Mouse (Mus musculus) left cerebral cortex, postnatal 25 days (tissue): ENCODE results near the gene Arhgap44. TPM values are rescaled to one million over a fixed set of nuclear protein-coding genes. Genes with fewer than 3 reads are reported as not detected.

Source experiments
- DNase-seq, 2 experiments: peaks; one replicate each; pipeline ENCODE4 v3.0.0; 2022; ENCODE audit warnings: low spot score in 2 of 2, mixed read lengths in 1 of 2
- intact Hi-C: fragments of 180-260 bp; cut with DNase I; formaldehyde crosslinking; loops from one replicate; pipeline ENCODE4 v1.15.1; 2025
- total RNA-seq, 2 experiments: library from RNA; stranded (reverse); gene quantifications; 2 replicates each; pipeline ENCODE4 v1.2.3; 2021

Gene Arhgap44
- total RNA-seq: 100 to 1,000 TPM; 148 to 149 TPM

DNA sequence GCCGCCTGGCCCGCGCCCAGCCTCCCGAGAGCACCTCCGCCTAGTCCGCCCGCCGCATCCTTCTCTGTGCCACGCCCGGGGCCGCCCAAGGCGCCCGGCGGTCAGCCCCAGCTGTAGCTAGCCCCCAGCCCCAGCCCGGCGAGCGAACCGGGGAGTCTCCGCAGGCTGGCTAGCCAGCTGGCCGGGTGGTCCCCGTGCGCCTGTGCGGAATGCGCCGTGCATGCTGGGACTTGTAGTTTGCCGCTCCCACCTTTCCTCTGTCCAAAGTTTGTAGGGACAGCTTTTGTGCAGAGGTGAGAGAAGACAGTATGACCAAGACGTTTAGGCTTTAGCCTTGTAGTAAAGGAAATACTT lies at the start of gene Arhgap44:
Arhgap44 (minus strand) TSS at position 195 of the 354 bp plus-strand sequence.
- DNase-seq: peak; percentile 76 to 81
- intact Hi-C loops: no loop called here

DNA sequence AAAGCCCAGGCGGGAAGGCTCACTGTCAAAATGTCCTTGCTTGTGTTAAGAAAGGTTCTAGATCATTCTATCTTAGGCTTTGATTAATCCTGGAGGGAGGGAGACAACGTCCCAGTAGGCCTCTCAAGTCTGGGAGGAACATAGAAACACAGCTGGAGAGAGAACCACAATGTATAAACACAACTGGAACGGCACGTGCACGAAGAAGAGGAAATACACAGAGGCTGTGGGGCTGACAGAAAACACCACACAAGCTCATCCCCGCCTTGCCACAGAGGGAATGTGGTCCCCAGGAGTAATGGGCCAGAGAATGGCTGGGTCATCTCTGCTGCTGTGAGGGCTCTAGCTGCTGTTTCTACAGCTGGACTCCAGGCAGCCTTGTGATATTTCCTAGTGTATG lies 48.9 kb upstream of the Arhgap44 start:
- intact Hi-C loops: no loop called here
- DNase-seq: no peak

DNA sequence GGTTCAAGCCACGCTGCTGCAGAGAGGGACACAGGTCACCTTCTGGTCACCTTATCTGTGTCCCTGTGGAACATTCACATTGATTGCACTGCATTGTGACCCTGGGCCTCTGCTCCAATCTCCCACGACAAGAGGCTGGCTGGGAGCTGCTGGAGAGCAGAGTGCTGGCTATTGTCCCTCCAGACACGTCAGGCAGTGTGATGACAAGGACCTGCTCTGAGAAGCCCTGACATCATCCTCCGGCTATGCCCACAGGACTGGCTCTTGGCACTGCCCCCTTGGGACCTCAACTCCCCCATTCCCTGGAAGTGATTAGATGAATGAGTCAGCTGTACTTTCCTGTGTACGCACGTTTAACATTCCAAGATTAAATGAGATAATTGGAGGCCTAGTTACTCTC lies 46.7 kb upstream of the Arhgap44 start:
- DNase-seq: no peak
- intact Hi-C loops: no loop called here

DNA sequence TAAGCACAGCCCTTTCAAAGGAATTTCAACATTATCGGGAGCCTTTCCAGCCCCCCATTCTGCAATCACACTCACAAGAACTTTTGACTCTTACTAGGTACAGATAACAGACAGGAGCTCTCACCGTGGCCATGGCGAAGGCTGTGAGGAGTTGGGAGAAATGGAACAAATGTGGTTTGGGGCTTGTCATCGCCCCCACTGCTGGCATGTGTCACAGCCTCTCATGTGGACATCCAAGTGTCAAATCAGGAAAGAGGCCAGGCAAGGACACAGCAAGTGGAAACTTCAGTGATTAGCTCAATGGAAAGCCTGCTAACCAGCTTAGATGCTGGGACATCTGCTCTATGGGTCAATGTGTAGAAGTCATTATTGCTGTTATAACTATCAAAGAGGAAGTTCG lies 42.5 kb upstream of the Arhgap44 start:
- no peak for DNase-seq
- intact Hi-C loops: no loop called here

DNA sequence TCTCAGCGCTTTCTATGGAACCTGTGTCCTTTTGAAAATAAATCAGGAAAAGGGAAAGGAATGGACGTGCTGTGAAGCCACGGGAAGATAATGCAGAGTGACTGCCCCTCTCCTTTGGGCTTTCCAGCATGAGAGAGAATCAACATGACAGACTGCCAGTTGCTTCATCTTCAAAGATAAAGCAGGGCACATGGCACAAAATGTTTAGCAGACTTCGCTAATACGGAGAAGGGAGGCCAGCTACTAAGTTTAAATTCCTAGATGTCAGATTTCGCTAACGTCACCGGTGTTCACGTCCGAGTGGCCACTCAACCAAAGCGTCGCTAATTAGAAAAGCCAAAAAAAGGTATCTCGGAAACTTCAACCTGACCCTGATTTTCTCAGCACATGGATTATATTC lies 41.9 kb upstream of the Arhgap44 start:
- intact Hi-C loops: loop anchor here (5.0 kb wide), 1 partner anchor 63 kb away; the partner anchor contains the start of gene Myocd
- DNase-seq: no peak

DNA sequence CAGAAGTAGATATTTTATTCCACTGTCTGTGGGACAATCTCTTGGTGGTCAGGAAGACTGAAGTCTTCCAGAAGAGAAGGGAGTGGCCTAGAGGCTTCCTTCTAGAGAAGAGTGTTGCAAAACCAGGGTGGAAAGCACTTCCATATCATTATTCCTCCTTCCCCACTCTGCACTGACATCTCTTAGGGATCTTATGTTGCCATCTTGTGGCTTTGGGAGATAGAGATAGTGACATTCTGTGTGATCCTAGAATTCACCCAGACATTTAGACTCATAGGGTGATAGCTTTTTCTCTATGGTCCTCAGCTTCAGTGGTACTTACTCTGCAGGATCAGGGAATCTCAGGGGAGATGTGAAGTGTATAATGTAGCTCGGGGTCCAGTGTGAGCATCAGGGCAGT lies 40.3 kb upstream of the Arhgap44 start:
- intact Hi-C loops: loop anchor here (5.0 kb wide), 1 partner anchor 64 kb away; the partner anchor contains the start of gene Myocd

DNA sequence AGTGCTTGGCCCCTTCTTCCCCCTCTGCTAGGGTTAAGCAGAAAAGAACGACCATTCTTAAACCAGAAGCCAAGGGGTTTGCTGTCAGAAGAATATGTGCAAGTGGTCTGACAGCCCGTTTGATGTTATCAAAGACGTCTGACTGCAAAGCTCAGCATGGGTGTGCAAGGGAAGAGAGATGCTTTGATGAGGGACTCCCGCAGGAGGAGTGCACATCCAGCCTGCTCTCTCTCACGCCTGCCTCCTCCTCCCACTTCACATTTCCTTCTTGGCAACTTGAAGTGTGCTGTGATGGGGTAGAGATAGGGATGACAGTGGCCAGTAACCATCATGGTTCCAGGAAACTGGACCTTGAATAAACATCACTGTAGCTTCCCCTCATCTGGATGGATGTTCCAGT lies 39.5 kb upstream of the Arhgap44 start:
- no peak for DNase-seq
- intact Hi-C loops: loop anchor here (5.0 kb wide), 1 partner anchor 65 kb away; the partner anchor contains the start of gene Myocd

More for the DNA sequence above, 40.3 kb upstream of the Arhgap44 start:
- peak in 1 of 2 experiments; percentile 12 for DNase-seq

DNA sequence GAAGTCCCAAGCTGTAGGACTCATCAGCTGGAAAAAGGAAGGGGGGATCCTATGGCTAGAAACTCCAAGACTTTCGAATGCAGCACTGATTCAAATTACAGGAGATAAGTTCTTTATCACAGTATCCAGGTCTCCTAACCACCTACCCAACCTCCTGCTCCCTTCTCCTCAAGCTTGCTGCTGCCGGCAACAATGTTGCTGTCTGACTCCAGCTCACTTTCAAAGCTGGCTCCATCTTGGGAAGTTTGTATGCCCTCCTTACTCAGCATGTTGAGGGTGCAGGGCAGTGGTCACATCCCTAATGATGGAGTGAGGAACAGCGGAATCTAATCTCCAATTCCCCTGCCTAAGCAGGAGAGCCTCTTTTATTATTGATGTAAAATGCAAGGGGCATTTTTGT lies 35.3 kb upstream of the Arhgap44 start:
- DNase-seq: no peak
- intact Hi-C loops: loop anchor here (10.0 kb wide), 1 partner anchor 337 kb away; no protein-coding TSS in a partner anchor

DNA sequence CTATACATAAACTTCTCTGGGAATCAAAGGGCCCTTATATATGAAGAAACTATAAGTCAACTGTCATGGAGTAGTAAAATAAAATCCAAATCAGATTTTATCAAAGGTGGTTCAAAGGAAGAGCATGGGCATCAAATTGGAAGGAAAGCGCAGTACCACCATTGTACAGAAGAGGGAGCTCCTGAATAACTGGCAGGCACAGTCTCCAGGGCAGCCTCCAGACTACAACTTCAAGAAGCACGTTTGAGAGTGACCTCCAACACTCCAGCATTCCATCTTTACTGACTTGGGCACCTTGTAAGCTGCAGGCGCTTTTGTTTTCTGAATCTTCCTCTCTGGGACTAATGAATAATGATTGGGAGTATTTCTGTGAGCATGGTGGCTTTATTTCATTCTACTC lies 34.5 kb upstream of the Arhgap44 start:
- intact Hi-C loops: loop anchor here (10.0 kb wide), 1 partner anchor 338 kb away; no protein-coding TSS in a partner anchor
- peak; percentile 76 to 84 for DNase-seq

DNA sequence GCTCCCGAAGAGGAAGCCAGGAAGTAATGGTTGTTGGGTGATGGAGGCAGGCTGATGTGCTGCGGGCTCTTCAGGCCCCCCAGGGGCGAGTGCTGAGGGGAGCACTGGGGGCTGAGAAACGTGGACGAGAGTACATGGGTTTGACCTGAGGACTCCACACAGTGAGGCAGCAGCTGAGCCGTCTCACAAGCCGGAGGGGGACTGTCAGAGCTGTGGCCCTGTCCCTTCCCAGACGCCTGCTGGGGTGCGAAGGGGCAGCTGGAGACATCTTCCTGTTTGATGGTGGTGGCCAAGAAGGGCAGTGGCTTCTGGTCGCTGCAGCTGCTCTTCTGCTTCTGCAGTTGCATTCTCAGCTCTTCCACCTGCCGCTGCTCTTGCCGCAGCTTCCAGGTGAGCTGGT lies 24.2 kb upstream of the Arhgap44 start:
- no peak for DNase-seq
- intact Hi-C loops: no loop called here

DNA sequence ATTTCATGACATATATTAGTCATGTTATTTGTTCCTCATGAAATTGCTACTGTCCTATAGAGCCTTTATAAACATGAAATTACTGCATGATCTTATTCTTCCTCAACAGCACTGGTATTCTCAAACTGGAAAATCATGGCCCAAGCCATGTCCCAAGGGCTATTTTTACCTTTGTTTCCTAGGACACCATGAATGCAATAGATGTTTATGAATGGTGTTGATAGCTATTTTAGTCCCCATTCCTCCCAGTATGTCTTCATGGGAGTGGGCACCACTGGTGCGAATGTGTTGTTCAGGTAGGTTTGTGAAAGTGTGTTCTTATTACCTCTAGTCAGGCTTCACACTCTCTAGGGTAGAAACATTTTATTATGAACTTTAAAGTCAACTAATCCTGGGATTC lies 22.4 kb upstream of the Arhgap44 start:
- no peak for DNase-seq
- intact Hi-C loops: no loop called here

DNA sequence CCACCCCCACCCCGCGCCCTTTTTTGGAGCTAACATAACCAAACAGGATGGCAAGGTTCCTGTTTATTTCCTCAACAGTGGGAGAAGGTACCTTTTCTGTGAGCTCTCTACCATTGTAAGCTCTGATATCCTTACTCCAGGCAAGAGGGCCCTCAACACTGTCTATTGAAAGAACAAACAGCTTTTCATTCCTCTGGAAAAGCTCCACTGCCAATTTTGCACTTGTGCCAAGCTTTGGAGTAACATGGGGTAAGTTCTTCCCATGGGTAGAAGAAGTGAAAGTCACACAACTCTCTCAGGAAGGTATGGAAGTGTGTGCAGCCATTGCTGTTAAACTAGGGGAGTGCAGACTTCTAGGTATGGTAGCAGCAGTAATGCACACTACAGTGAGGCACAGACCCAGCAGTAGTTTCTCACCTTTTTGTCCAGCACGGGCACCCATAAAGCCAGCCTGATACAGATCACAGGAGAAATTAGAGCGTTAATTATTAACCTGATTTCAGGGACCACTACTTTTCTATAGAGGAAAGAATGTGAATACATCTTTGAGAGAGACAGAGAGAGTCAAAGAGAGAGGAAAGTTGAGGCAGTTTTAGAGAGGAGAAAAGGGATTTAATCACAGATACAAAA lies 7.5 kb upstream of the Arhgap44 start:
- no peak for DNase-seq
- intact Hi-C loops: no loop called here

DNA sequence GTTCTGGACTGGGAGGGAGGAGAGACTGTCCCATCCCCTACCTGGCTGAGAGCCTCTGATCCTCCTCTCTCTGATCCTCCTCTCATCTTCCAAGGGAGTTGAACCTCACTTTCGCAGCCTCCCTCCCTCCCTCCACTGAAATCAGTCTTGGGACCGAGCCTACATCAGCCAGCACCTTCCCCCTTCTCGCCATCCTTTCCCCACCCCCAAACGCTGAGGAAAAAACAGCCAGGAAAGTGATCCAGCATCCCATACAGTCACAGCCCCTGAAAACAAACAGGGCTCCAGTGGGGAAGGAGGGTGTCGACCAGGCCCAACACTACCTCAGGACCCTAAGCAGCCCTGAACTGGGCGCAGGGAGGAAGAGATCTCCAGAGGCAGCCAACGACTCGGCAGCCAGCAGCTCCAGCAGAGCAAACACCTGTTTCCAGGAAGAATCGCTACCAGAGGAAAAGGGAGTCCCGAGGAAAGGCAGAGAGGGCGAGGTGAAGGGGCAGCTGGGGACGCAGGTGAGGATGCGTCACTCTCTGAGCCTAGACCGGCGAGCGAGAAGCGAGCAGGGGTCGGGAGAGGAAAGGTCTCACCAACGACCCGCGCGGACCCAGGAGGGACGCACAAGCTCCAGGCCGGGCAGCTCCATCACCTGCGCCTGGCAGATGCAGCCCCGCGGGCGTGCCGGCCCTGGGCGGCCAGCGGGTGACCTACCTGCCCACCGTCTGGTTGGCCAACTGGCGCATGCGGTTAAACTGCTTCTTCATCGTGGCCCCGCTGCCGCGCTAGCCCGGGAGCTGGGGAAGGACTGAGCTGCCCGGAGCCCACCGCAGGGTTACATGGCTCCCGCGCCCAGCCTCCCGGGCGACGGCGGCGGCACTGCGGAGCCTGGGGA lies 637 bp downstream of the Arhgap44 start:
- intact Hi-C loops: loop anchor here (1.0 to 2.0 kb wide), 3 partner anchors 25 to 103 kb away; no protein-coding TSS in a partner anchor
- peak; percentile 18 to 30 for DNase-seq

DNA sequence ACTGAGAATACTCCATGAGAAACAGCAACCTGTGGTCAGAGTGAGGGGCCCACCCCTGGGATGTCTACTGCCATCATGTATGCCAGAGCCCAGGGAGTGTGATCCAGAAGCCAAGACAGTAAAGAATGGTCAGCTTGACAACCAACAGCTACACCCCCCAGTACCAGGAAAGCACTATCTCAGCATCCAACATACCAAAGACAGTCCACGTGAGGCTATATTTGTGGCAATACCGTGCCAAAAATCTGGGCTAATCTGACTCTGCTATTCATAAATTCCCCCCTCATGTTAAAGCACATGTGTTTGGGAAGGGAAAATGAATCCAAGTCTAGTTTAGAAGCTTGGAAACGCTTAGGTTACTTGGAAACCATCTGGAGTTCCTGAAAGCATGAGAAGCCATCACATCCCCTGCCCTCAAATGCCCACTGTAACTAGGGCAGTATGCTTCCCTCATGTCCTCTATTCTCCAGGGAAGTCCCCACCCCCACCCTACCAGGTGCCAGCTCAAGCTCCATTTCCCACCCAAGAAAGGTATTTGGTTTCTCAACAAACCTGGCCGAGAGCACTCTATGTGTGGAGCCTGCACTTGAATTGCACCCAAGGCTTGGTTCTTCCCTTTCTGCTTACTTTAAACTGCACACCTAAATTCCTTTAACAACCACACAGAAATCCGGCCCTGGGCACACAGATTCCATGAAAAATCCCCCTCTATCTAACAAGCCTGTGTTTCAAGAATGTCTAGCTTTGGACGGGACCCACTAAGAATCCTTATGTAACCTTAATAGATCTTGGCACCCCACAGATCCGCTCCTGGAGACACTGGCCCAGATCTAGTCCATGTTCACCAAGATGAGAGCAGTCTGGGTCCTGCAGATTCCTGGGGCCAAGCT lies 1.5 kb downstream of the Arhgap44 start:
- DNase-seq: peak; percentile 31 to 67
- intact Hi-C loops: loop anchor here (1.0 to 2.0 kb wide), 3 partner anchors 24 to 102 kb away; no protein-coding TSS in a partner anchor

DNA sequence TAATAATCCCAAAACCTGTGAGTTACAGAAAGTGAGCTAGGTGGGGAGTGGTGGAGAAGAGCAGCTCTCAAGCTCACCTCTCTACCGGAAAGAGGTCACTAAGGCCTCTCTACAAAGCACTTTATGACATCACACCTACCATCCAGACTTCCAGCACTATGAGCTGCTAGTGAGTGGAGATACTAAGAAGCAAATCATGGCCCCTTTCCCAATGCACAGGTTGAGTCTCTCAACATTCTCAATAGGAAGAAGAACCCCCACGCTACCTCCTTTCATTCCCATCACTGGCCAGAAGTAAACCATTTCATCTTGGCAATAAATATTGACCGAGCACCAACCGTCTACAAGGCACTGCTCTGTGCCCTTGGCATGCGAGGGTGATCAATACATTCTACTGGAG lies 3.0 kb downstream of the Arhgap44 start, which contains the start of gene 1700086D15Rik:
1700086D15Rik (minus strand) TSS at position 101 of the 400 bp plus-strand sequence.
- no peak for DNase-seq
- intact Hi-C loops: loop anchor here (2.0 to 5.0 kb wide), 3 partner anchors 57 to 101 kb away; no protein-coding TSS in a partner anchor

DNA sequence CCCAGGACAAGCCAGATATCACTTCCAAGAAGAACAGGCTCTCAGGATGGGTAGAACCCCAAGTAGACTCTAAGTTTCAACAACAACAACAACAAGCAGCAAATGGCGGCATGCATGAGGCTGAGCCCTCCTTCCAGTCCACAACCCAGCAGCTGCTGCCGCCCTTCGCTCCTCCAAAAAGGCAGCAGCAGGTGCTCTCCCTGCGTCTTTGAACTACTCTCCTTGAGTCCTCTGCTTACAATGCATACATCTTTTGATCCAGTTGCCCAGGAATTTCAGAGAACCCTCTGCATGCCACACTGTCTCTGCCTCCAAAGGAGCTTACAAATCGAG lies 4.1 kb downstream of the Arhgap44 start:
- no peak for DNase-seq
- intact Hi-C loops: loop anchor here (5.0 kb wide), 1 partner anchor 56 kb away; no protein-coding TSS in a partner anchor

DNA sequence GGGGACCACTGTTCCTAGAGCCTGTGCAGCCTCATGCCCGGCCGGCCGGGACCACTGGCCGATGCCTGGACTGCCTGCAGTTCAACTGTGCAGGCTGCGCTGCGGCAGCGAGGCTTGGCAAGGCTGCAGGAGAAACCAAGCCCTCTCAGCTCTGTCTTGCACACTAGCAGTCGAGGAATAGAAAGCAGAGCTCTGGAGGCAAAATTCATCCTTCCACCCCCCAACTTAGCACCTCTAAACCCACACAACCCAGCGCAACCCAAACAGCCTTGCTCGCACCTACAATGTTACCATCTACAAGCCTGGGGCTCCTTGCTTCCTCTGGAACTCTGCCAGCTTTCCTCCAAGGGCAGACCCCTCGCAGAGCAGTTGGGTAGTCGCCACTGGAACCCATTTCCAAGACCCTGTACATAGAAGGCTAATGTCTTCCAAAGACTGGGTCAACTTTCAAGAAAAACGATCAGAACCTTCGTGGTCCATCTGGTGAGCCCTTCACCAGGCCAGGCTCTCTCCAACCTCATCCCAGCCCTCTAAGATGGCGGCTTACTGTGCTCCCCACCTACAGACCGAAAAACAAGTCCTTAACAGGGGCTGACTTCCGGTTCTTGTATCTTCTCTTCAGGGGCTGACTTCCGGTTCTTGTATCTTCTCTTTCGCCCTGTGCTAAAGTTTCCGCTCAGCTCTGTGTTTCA lies 4.6 kb downstream of the Arhgap44 start:
- intact Hi-C loops: loop anchor here (5.0 kb wide), 1 partner anchor 56 kb away; no protein-coding TSS in a partner anchor

DNA sequence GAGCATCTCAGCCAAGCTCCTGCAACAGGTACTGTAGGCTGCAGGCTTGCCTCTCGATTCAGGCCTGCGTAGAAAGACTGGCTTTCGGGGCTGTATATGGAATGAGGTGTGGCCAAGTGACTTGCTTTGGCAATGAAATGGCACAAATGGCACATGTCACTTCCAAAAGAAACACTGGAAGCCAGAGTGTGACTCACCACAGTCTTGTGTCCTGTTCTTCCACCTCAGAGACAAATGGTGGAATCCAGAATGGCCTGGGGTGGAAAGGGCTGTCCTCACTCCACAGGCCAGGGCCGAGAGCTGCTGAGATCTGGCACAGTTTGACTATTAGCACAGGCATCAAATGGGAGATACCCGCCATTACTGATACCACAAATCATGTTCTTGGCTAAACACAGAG lies 9.8 kb downstream of the Arhgap44 start:
- DNase-seq: no peak
- intact Hi-C loops: no loop called here

More for the DNA sequence above, 4.6 kb downstream of the Arhgap44 start:
- DNase-seq: peak in 1 of 2 experiments; percentile 72

DNA sequence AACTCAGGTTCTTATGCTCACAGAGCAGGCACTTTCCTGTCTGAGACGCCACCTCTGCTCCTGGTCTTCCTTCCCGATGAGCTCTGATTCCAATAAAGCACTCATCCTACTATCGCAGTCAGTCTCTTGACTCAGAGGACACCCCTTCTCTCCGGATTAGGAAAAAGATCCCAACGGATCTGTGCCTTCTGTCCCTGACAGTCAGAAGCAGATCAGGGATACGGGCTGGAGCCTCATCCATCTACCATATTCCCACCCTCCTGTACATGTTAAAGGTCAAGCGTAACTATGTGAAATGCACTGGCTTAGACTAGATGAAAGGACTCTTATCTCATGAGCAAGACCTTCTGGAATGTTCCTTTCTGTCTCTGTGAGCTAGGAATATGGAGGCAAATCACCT lies 14.3 kb downstream of the Arhgap44 start:
- DNase-seq: no peak
- intact Hi-C loops: no loop called here
